Mouse (Mus musculus) neural tube, embryonic 14.5 days (tissue): Measurements from ENCODE around the gene A930017K11Rik. TPM values are rescaled to one million over a fixed set of nuclear protein-coding genes. Genes with fewer than 3 reads are reported as not detected.

Source experiments
- ATAC-seq: fragments of 200-750 bp; cut with Nextera tagmentation; 2 replicates; pipeline ENCODE4 v1.8.0; 2017; ENCODE audit warnings: low read depth, mild to moderate bottlenecking, moderate TSS enrichment, moderate library complexity
- H3K27ac ChIP-seq: fragments of 300-500 bp; sonication (generic); 2 replicates; pipeline ENCODE4 v1.5.1; 2014; ENCODE audit warnings: low read depth, mild to moderate bottlenecking, control low read depth, low read length, moderate library complexity, mixed read lengths
- H3K27me3 ChIP-seq: fragments of 300-500 bp; sonication (generic); 2 replicates; pipeline ENCODE4 v1.6.1; 2014; ENCODE audit warnings: low read length; ENCODE audit not compliant: control insufficient read depth, insufficient read depth
- H3K36me3 ChIP-seq: fragments of 300-500 bp; sonication (generic); 2 replicates; pipeline ENCODE4 v1.6.1; 2014; ENCODE audit warnings: low read length, mixed read lengths; ENCODE audit not compliant: control insufficient read depth, insufficient read depth
- H3K4me1 ChIP-seq: fragments of 300-500 bp; sonication (generic); 2 replicates; pipeline ENCODE4 v1.6.1; 2014; ENCODE audit warnings: low read length; ENCODE audit not compliant: control insufficient read depth, insufficient read depth
- H3K4me2 ChIP-seq: fragments of 300-500 bp; sonication (generic); 2 replicates; pipeline ENCODE4 v1.6.1; 2014; ENCODE audit warnings: mild to moderate bottlenecking, low read depth, low read length, control low read depth
- H3K4me3 ChIP-seq: fragments of 300-500 bp; sonication (generic); 2 replicates; pipeline ENCODE4 v1.5.1; 2014; ENCODE audit warnings: low read depth, low read length, control low read depth, mixed read lengths
- H3K9ac ChIP-seq: fragments of 300-500 bp; sonication (generic); replicated peaks from 2 replicates; pipeline ENCODE4 v1.6.1; 2014; ENCODE audit warnings: low read depth, mild to moderate bottlenecking, control low read depth, low read length, mixed read lengths
- H3K9me3 ChIP-seq: fragments of 300-500 bp; sonication (generic); 2 replicates; pipeline ENCODE4 v1.6.1; 2016; ENCODE audit warnings: low read length; ENCODE audit not compliant: control insufficient read depth
- WGBS: fragments of 180-500 bp; shearing (Covaris S2); extraction: QIAGEN DNeasy Blood & Tissue Kit; methylation state at CpG from one replicate; pipeline ENCODE4 v1.1.7; 2014; 5-methylcytosine and 5-hydroxymethylcytosine counted together
- polyA plus RNA-seq: library from polyadenylated mRNA; unstranded; fragments of >200 nt; fragmentation: Nextera tagmentation; extraction: Ambion mirVana; gene quantifications from 2 replicates; pipeline ENCODE4 v1.2.1, GENCODE M21; 2014

Gene A930017K11Rik
- polyA plus RNA-seq, 1 experiment from 2014 or later = 0.08 TPM

GRCm38 (mm10) chr17:25961566-25961965 is 9.2 kb upstream of the A930017K11Rik start:
- Histone ChIP-seq H3K36me3 (peaks cover 16% of the 10 kb centered on the region), H3K4me3 (no peak overlapping the region)
- 93% methylated on average over 5 of the region's 5 CpGs for WGBS

DNA sequence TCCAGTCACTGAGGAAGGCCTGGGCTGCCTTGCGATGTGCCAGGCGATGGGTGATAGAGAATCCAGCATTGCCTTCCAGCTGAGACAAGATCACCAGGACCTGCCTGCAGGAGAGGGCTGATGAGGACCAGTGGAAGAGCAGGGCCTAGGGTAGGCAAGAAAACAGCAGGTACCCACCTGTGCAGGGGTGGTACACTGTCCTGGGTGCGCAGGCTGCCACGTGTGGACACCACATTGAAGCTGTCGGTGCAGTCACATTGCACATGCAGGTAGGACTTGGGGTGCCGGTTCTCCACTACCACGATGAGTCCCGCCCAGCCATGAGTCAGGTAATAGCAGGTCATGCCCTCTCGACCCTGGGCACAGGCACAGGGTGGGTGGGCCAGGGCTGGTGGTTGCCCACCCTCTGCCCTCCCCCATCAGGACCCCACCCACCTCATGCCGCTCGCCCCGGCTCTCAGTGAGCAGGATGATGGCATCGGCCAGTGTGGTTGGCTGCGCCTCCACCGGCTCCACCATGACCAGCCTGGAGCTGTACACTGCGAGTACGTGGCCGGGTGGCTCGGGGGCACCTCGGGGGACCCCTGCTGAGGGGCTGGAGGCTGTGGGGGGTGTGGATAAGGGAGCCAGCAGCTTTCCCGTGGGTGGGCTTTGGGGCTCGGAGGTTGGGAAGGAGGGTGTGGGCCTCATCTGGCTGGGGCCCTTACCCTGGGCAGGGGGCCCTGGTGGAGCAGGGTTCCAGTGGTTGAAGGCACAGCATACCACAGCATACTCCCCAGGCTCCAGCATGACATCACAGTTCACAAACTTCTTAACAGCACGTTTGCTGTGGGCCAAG is 7.5 kb upstream of the A930017K11Rik start:
- H3K4me1 ChIP-seq = no peaks in the 10 kb centered on the region
- peaks cover 16% of the 10 kb centered on the region for H3K36me3 ChIP-seq
- 94% methylated on average over 21 of the region's 23 CpGs for WGBS
- no peak for ATAC-seq
- H3K9ac ChIP-seq = no peak overlapping the region
- H3K9me3 ChIP-seq = no peaks in the 10 kb centered on the region
- H3K27me3 ChIP-seq = no peaks in the 10 kb centered on the region
- H3K4me3 ChIP-seq = no peak overlapping the region
- no peak overlapping the region for H3K4me2 ChIP-seq
- H3K27ac ChIP-seq = no peak overlapping the region

More at GRCm38 (mm10) chr17:25961566-25961965, 9.2 kb upstream of the A930017K11Rik start:
- Histone ChIP-seq H3K27me3 (no peaks in the 10 kb centered on the region), H3K9me3 (no peaks in the 10 kb centered on the region), H3K4me2 (no peak overlapping the region), H3K9ac (no peak overlapping the region), H3K27ac (no peak overlapping the region), H3K4me1 (no peaks in the 10 kb centered on the region)
- no peak for ATAC-seq

DNA sequence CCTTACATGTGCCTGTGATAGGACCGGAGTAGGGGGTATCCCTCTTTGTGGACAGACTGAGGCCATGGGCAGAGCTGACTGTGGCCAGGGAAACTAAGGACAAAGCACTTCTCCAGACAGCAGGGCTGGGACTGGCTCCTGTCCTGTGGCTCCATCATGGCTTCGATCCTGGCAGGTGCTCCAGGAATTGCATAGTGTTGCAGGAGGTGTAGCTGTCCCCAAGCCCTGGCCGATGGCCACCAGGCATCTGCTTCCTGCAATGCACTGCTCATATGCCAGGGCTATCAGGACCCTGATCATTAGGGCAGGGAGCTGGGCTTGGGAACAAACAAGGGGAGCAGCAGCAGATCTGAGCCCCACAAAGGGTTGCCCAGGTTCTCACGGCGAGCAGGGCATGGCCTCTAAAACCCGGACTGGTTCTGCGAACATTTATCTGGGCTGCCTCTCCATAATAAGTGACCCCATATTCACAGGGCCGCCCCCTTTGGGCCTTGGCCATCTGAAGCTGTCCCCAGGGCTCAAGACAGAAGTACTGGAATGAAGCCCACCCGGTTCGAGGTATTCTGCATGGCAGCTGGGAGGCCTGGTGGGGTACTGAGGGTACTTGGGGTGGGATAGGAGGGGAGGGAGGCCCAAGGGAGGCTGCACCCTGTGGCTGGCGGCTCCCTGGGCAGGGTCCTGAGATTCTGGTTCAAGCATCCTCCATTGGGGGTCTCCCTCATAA is 6.6 kb upstream of the A930017K11Rik start:
- no peaks in the 10 kb centered on the region for H3K27me3 ChIP-seq
- H3K4me3 ChIP-seq = no peak overlapping the region
- no peaks in the 10 kb centered on the region for H3K4me1 ChIP-seq
- H3K4me2 ChIP-seq = no peak overlapping the region
- no peak overlapping the region for H3K9ac ChIP-seq
- 96% methylated on average over 11 of the region's 11 CpGs for WGBS
- peaks cover 14% of the 10 kb centered on the region for H3K36me3 ChIP-seq
- no peak for ATAC-seq
- no peaks in the 10 kb centered on the region for H3K9me3 ChIP-seq
- no peak overlapping the region for H3K27ac ChIP-seq

DNA sequence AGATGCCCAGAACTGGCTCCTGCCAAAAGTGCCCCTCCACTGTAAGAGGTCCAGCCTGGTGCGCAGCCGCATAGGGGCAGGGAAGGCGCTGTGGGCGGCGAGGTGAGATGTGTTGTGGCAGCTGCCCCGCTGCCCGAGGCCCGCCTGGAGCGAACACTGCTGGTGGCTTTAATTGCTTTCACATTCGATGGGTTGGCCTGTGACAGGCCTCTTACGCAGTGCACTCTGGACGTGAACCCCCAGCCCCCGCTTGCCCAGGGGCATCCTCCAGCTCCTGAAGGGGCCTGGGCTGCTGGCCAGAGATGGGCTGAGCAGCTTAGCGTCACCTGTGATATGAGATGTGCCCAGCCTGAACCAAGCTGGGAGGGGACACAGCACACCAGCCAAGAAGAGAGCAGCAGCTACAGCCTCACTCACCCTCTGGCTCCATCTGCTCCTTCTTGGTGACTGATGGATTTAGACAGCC is 5.3 kb upstream of the A930017K11Rik start:
- H3K27me3 ChIP-seq = peaks cover 7% of the 10 kb centered on the region
- H3K4me3 ChIP-seq = no peak overlapping the region
- H3K9me3 ChIP-seq = no peaks in the 10 kb centered on the region
- ATAC-seq = no peak
- 72% methylated on average over 14 of the region's 14 CpGs for WGBS
- no peak overlapping the region for H3K9ac ChIP-seq
- H3K27ac ChIP-seq = no peak overlapping the region
- peaks cover 14% of the 10 kb centered on the region for H3K36me3 ChIP-seq
- no peaks in the 10 kb centered on the region for H3K4me1 ChIP-seq
- no peak overlapping the region for H3K4me2 ChIP-seq

- Histone ChIP-seq H3K9me3 (no peaks in the 10 kb centered on the region), H3K4me2 (no peak overlapping the region), H3K27me3 (peaks cover 16% of the 10 kb centered on the region), H3K9ac (no peak overlapping the region), H3K4me1 (0 out of 2 replicates have a peak, but pooled peaks cover 3% of the 10 kb centered on the region), H3K36me3 (peaks cover 14% of the 10 kb centered on the region), H3K27ac (no peak overlapping the region), H3K4me3 (no peak overlapping the region)
- 80% methylated on average over 7 of the region's 7 CpGs for WGBS
- no peak for ATAC-seq
Measured at GRCm38 (mm10) chr17:25956631-25957030, 4.3 kb upstream of the A930017K11Rik start.

- H3K4me1 ChIP-seq = 0 out of 2 replicates have a peak, but pooled peaks cover 3% of the 10 kb centered on the region
- no peak for ATAC-seq
- H3K27ac ChIP-seq = no peak overlapping the region
Measured at GRCm38 (mm10) chr17:25956201-25956600, 3.8 kb upstream of the A930017K11Rik start.

GRCm38 (mm10) chr17:25955736-25956135 is 3.4 kb upstream of the A930017K11Rik start:
- Histone ChIP-seq H3K9me3 (no peaks in the 10 kb centered on the region), H3K4me1 (0 out of 2 replicates have a peak, but pooled peaks cover 3% of the 10 kb centered on the region), H3K36me3 (peaks cover 14% of the 10 kb centered on the region), H3K27me3 (peaks cover 23% of the 10 kb centered on the region), H3K4me2 (no peak overlapping the region), H3K4me3 (no peak overlapping the region), H3K27ac (no peak overlapping the region), H3K9ac (no peak overlapping the region)
- no peak for ATAC-seq
- 50% methylated on average over 3 of the region's 3 CpGs for WGBS

More at GRCm38 (mm10) chr17:25956201-25956600, 3.8 kb upstream of the A930017K11Rik start:
- Histone ChIP-seq H3K9ac (no peak overlapping the region), H3K9me3 (no peaks in the 10 kb centered on the region), H3K4me3 (no peak overlapping the region), H3K36me3 (peaks cover 14% of the 10 kb centered on the region), H3K27me3 (peaks cover 20% of the 10 kb centered on the region), H3K4me2 (no peak overlapping the region)
- WGBS = 60% methylated on average over 7 of the region's 7 CpGs

- Histone ChIP-seq H3K27ac (no peak overlapping the region), H3K36me3 (peaks cover 11% of the 10 kb centered on the region), H3K27me3 (peaks cover 33% of the 10 kb centered on the region), H3K4me1 (0 out of 2 replicates have a peak, but pooled peaks cover 3% of the 10 kb centered on the region), H3K9ac (no peak overlapping the region), H3K4me2 (no peak overlapping the region), H3K4me3 (no peak overlapping the region), H3K9me3 (no peaks in the 10 kb centered on the region)
- ATAC-seq = no peak
- 66% methylated on average over 2 of the region's 2 CpGs for WGBS
Measured at GRCm38 (mm10) chr17:25954671-25955070, 2.3 kb upstream of the A930017K11Rik start.

GRCm38 (mm10) chr17:25953161-25953560 is 796 bp upstream of the A930017K11Rik start:
- WGBS = 73% methylated on average over 5 of the region's 5 CpGs
- Histone ChIP-seq H3K36me3 (no peaks in the 10 kb centered on the region), H3K4me2 (no peak overlapping the region), H3K4me3 (no peak overlapping the region), H3K9me3 (no peaks in the 10 kb centered on the region), H3K9ac (no peak overlapping the region), H3K27ac (no peak overlapping the region), H3K4me1 (0 out of 2 replicates have a peak, but pooled peaks cover 3% of the 10 kb centered on the region), H3K27me3 (peaks cover 33% of the 10 kb centered on the region)
- no peak for ATAC-seq
